Mouse (Mus musculus): ENCODE measurements around the gene Zfp324. TPM values are rescaled to one million over a fixed set of nuclear protein-coding genes. Genes with fewer than 3 reads are reported as not detected.

Gene Zfp324
- total RNA-seq, 2 experiments from 2014 or later = 2.2 to 3.7 TPM

DNA sequence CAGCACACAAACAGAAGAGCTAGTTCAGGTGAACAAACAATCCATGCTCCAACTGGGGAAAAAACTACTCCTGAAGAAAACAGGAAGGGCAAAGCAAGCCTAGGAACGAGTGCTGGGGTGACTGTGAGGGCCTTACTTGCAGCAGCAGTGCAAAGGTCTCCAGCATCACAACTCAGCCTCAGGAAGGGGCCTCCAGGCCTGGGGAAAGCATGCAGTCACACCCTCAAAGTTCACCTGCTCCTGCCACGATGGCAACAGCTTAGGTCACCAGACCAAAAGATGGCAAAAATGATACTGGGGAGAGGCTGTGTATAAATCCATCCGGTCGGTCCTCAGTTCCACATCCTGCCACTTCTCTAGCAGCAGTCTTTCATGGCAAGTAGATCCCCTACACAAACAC is 6.7 kb upstream of the Zfp324 start:
- intact Hi-C loops (cut with DNase I; ENCODE audit: low total_unique reads) = no loop called here
- DNase-seq = no peak

DNA sequence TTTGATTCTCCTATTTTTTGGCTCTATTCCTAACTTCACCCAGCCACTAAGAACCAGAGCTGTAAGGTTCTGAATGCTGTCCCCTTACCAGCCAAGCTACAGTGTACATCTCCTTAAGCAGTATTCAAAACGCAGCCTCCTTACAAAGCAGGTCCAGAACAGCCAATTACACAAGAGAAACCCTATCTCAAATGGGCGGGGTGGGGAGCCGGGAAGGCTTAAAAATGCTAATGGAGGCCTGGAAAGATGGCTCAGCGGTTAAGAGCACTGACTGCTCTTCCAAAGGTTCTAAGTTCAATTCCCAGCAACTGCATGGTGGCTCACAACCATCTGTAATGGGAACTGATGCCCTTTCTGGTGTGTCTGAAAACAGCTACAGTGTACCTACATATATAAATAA is 5.9 kb upstream of the Zfp324 start:
- DNase-seq = no peak
- intact Hi-C loops (cut with DNase I; ENCODE audit: low total_unique reads) = no loop called here

DNA sequence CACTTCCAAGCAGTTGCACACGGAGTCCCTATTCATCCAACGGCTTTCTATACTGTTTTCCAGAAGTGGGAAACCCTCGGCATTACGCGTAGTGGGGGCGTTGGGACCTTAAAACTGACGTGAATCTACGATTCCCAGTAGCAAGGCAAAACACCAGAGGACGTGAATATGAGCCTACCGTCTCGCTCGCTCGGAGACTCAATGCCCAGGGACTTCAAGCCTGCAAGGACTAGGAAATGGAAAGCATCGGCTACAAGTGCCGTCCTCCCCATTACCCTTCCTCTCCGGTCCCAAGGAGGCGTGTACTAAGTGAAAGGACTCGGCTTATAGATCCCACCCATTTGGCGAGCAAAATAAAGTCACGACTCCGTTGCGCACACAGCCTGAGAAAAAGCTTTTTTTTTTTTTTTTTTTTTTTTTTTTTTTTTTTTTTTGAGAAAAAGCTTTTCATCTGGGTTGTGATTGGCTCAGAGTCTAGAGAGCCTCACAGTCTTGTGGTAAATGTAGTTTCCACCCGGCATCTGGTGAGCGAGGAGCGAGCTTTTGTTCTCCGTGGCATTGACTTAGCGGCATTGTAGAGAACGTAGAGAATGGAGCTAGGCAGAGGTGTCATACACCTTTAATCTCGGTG is 4.0 kb upstream of the Zfp324 start:
- intact Hi-C loops (cut with DNase I; ENCODE audit: low total_unique reads) = no loop called here
- DNase-seq = peak; percentile 24

DNA sequence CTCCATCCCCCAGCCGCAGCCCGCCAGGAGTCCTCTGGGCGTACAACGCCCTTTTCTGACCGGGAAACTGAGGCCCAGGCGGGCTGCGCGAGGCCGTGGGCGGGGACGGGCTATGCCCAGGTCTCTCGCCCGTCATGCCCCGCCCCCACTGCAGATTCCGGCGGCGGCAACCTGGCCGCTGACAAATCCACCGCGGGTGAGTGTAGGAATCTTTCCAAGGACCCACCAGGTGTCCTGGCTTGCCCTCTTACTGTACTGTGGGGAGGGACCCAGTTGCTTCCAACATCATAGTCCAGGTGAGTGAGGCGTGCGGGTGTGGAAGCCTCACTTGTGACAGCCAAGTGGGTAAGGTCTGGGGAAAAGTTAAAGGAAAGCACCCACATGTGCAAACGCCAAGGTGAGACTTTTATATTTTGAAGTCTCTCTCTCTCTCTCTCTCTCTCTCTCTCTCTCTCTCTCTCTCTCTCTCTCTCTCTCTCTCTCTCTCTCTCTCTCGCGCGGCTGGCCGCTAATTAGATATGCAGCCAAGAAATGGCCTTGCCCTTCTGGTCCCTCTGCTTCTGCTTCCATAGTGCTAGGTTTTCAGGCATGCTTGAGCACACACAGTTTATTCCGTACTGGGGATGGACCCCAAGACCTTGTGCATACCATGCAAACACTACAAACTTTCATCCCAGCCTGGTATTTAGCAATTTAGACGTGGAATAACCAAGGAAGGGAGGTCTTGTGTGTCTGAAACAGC is 637 bp downstream of the Zfp324 start:
- peak; percentile 51 for DNase-seq
- intact Hi-C loops (cut with DNase I; ENCODE audit: low total_unique reads) = no loop called here

DNA sequence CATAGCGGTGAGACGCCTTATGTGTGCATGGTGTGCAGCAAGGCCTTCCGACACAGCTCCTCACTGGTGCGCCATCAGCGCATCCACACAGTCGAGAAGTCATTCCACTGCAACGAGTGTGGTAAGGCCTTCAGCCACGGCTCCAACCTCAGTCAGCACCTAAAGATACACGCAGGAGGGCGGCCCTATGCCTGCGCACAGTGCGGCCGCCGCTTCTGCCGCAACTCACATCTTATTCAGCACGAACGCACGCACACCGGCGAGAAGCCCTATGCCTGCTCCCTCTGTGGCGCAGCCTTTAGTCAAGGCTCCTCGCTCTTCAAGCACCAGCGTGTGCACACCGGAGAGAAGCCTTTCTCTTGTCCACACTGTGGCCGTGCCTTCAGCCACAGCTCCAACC is 5.3 kb downstream of the Zfp324 start:
- no peak for DNase-seq
- intact Hi-C loops (cut with DNase I; ENCODE audit: low total_unique reads) = loop anchor here (10.0 kb wide), 1 partner anchor 46 kb away; the partner anchor contains the start of genes Rnf225 and Rps5

DNA sequence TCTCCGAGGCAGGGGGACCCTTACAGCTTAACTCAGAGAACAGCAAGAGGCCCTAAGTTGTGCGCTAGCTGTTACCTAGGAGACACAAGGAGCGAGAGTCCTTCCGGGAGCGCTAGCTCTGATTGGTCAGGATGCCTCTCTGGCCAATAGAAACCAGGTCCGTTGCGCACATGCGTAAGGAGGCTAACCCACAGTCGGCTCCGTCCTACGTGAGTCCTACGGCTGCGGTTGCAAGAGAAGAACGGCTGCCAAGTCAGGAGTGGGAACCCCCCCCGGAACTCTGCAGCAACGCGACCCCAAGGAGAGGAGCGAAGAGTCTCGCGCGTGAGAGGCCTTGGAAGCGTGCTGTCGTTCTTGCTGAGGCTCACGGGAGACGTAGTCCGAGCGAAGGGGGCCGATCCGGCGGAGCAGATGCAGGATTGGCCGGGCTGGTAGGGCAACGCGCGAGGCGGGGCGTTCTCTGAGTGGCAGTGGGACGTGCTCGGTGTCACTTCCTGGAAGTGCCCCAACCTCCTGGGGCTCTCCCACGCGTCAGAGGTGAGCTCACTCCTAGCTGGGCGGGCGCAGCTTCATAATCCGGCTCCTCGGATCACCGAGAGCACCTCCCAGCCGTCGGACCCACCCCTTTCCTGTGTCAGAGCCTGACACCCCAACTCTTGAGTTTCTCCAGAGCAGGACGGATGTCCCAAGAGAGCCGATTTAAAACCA is 12.2 kb downstream of the Zfp324 start, which contains the start of gene Zfp446:
Zfp446 (plus strand) TSS at position 167 of the 708 bp plus-strand sequence.
- DNase-seq = peak; percentile 99
- intact Hi-C loops (cut with DNase I; ENCODE audit: low total_unique reads) = loop anchor here (10.0 kb wide), 1 partner anchor 53 kb away; the partner anchor contains the start of genes Rnf225 and Rps5

DNA sequence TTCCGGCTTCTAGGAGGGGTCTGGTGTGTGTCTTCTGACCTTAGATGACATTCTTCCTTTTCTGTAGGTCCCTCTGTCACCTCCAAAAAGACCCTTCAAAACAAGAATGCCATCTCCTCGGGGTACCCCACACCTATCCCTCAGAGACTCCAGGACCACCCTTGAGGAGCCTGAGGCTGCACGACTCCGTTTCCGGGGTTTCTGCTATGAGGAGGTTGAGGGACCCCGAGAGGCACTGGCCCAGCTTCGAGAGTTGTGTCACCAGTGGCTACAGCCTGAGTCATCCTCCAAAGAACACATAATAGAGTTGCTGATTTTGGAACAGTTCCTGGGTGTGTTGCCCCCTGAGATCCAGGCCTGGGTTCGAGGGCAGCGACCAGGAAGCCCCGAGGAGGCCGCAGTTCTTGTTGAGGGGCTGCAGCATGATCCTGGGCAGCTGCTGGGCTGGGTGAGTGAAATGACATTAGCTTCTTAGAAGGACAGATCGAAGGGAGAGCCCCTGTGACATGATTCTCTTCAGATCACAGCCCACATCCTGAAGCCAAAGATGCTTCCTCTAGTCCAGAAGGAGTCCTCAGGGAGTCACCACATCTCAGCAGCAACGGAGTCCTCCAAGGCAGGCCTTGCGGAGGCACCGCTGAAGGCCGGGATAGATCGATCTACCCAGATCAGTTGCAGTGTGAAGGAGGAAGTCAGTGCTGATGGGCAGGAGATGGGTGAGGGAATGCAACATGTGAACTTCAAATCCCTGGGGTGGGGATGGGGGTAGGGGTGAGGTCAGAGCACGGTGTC is 13.5 kb downstream of the Zfp324 start:
- no peak for DNase-seq
- intact Hi-C loops (cut with DNase I; ENCODE audit: low total_unique reads) = loop anchor here (10.0 kb wide), 1 partner anchor 54 kb away; the partner anchor contains the start of genes Rnf225 and Rps5

DNA sequence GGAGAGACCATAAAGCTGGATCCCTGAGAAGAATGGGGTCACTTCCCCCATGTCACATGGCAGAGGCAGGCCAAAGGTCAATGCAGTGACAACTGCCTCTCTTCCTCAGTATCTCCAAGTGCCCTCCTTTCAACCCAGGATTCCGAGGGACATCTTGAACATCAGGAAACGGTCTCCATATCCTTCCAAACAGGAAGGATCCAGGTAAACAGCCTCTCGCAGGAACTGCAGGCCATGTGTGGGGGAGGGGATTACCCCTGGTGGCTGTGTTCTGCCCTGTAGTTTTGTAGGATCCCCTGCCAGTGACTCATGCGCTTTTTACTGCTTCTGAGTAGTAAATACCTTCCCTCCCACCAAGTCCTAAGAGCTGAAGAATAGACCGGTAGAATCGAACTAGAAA is 14.1 kb downstream of the Zfp324 start:
- DNase-seq = no peak
- intact Hi-C loops (cut with DNase I; ENCODE audit: low total_unique reads) = loop anchor here (10.0 kb wide), 1 partner anchor 55 kb away; the partner anchor contains the start of genes Rnf225 and Rps5

DNA sequence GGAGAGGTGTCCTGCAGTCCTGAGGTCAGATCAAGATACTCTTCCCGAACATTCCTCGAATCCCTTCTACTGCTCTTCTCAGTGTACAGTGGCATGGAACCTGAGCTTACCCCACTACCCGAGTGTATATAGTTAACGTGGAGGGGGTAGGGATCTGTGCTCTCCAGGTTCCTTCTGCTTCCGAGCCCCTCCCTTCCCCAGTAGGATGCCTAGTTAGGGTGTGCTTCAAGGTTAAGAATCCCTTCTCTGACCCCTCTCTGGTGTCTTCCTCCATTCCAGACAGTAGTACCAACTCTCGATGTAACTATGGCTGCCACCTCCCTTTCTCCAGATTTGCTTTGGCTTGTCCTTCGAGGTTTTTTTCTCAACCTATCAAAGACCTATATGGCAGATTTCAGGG is 14.7 kb downstream of the Zfp324 start:
- intact Hi-C loops (cut with DNase I; ENCODE audit: low total_unique reads) = no loop called here
- DNase-seq = no peak

DNA sequence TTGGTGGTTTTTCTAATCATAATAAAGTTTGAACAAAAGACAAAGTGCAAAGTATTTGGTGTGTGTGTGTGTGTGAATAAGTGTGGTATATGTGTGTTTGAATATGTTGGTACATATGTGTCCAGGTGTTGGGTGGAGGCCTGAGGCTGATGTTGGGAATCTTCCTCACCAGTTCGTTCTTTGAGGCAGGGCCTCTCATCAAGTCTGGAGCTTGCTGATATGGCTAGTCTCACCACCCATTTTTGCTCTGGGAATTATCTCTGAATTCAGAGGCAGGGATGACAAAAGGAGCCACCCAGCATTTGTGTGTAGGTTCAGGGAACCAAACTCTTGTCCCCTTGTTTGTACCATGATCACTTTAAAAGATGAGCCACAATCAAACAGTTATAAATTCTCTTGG is 20.1 kb downstream of the Zfp324 start:
- DNase-seq = no peak
- intact Hi-C loops (cut with DNase I; ENCODE audit: low total_unique reads) = no loop called here

DNA sequence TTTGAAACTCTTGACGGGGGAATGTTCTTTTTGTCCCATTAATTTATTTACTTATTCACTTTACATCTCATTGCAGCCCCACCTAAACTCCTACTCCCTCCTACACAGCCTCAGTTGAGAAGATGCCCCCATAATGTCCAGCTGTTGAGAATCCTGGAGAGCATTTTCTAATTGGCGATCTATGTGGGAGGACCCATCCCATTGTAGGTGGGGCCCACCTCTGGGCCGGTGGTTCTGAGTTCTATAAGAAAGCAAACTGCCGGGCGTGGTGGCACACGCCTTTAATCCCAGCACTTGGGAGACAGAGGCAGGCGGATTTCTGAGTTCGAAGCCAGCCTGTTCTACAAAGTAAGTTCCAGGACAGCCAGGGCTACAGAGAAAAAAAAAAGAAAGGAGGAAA is 21.3 kb downstream of the Zfp324 start:
- no peak for DNase-seq
- intact Hi-C loops (cut with DNase I; ENCODE audit: low total_unique reads) = no loop called here

DNA sequence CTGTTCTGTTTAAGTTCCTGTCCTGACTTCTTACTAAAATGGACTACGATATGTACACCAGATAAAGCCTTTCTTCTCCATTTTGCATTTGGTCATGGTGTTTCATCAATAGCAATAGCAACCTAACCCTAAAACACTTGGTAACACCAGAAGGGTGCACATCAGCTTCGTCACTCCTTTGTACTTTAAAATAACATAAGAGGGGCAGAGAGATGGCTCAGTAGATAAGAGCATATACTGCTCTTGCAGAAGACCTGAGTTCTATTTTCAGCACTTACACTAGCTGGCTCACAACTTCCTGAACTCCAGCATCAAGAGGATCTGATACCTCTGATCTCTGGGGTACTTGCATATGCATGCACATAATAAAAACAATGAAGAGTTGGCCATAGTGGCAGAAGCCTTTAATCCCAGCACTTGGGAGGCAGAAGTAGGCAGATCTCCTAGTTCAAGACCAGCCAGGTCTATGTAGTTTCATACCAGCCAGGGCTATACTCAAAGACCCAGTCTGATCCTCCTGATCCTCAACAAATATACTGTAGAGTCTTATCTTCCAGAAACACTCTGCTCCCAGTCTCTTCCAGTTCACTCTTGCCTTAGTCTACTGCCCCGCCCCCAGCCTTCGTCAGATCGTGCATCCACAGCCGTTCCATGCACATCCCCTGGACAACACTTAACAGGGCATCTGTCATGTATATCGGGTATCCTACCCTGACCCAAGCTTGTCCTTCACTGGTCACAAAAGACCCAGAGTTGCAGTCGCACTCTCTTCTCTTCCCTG is 22.0 kb downstream of the Zfp324 start:
- intact Hi-C loops (cut with DNase I; ENCODE audit: low total_unique reads) = no loop called here
- DNase-seq = no peak

DNA sequence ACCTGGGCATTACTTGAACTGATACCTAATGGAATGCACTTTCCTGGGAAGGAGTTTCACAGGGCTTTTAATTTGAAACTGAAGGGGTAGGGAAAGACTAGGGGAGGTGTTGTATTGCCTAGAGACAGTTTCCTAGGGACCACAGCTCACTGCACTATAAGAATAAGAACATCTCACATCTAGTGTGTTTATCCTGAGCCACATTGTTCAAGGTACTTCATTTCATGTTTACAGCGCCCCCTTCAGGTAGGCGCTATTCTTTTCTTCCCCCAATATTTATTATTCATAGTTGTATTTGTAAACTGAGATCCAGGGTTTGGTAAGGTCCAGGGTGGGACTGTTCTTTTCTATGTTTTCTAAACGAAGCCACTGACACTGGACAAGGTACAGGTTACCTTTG is 26.6 kb downstream of the Zfp324 start:
- DNase-seq = no peak
- intact Hi-C loops (cut with DNase I; ENCODE audit: low total_unique reads) = loop anchor here (10.0 kb wide), 1 partner anchor 77 kb away; no protein-coding TSS in a partner anchor

DNA sequence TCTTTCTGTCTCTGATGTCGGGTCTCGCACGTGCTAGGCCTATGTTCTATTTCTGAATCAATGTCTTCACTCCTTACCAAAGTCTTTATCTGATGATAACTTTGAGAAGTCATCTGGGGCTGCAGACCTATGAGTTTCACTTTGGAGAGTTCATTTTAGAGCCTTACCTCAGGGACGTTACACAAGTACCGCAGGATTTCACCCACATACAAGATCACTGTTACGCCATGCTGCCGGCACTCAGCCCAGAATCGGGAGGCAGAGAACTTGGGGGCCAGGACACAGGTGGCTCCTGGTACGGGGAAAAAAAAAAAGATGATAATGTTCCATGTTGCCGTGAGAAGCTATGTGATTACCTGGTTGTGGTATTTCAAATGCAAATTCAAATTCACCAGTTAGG is 27.5 kb downstream of the Zfp324 start:
- DNase-seq = no peak
- intact Hi-C loops (cut with DNase I; ENCODE audit: low total_unique reads) = loop anchor here (10.0 kb wide), 1 partner anchor 78 kb away; no protein-coding TSS in a partner anchor

DNA sequence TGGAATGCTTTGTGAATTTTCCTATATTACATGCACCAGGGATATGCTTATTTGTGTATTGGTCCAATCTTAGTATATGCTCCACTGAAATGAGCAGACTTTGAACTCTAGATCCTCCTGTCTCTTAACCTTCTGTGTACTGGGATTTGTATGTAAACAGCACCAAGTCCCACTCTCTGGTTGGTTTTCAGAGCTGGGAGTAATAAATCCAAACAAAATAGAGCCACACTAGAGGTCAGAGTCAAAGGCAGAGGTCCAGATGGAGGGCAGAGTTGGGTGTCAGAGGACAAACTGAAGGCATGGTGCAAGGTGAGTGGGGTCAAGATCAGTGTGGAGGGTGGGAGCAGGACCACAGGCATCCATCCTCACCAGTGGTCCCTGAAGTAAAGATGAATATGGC is 30.2 kb downstream of the Zfp324 start:
- intact Hi-C loops (cut with DNase I; ENCODE audit: low total_unique reads) = loop anchor here (10.0 kb wide), 1 partner anchor 81 kb away; no protein-coding TSS in a partner anchor
- DNase-seq = no peak

DNA sequence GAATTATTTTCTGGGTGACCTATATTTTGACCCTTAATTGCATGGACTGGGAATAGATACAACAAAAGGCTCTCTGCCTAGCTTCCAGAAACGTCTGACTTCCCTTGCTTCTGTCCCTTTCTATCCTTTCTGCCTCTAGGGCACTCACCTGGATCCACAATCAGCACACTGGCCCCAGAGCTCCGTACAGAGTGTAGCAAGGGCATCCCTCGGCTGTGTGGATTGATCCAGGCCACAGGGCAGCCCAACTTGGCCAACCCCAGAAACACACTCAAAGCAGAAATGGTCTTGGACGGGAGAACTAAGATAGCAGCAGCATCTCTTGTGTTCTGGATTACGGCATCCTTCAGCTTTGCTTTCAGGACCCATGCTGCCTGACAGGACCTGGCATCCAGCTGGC is 31.6 kb downstream of the Zfp324 start:
- intact Hi-C loops (cut with DNase I; ENCODE audit: low total_unique reads) = loop anchor here (10.0 kb wide), 1 partner anchor 82 kb away; no protein-coding TSS in a partner anchor
- no peak for DNase-seq

DNA sequence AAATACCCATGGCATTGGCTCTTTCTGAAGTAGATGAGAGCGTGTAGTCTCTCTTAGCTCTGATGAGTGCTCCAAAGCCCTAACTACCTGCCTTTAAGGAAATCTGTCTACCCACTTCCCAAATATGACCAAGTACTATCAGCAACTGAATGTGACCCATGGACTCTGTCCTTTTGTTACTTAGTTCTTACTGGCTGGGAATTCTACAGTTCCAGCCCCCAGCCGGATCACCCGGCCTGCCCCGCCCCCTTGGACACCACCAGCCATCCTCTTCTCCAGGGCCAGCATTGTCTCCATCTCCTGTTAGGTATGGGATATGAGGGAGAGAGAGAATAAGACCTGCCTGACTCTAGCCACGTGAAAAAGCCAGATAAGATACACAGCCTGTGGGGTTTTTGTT is 32.4 kb downstream of the Zfp324 start, which contains the start of gene Slc27a5:
Slc27a5 (minus strand) TSS at position 140 of the 400 bp plus-strand sequence.
- intact Hi-C loops (cut with DNase I; ENCODE audit: low total_unique reads) = loop anchor here (10.0 kb wide), 1 partner anchor 83 kb away; no protein-coding TSS in a partner anchor

DNA sequence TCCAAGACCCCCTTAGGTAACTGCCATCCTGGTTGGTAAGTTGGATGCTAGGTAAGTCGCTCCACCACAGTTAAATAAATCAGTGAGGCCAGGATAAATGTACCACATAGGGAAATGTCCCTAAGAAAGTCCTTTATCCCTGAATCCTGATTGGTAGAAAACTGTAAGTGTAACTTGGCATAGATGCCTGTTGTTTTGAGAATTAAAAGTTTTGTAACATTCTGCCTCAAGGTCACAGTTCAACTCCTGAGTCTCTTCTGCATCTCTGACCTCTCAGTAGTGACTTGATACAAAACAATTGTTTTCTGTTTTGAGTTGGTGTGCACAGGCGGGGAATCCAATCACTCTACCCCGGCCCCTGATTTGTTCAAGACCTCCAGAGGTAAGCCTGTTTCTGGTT is 33.2 kb downstream of the Zfp324 start, which contains the start of gene Trim28:
Trim28 (plus strand) TSS at position 264 of the 400 bp plus-strand sequence.
- no peak for DNase-seq
- intact Hi-C loops (cut with DNase I; ENCODE audit: low total_unique reads) = loop anchor here (10.0 kb wide), 1 partner anchor 84 kb away; no protein-coding TSS in a partner anchor

More for the DNA sequence above, 32.4 kb downstream of the Zfp324 start, which contains the start of gene Slc27a5:
- DNase-seq = no peak

All from gastrocnemius, postnatal 14 days (tissue).